Mouse (Mus musculus): ENCODE results near the gene Ttc21b. TPM values are rescaled to one million over a fixed set of nuclear protein-coding genes. Genes with fewer than 3 reads are reported as not detected.

Gene Ttc21b
- polyA plus RNA-seq, 1 experiment from 2014 or later: 3.6 TPM

GRCm38 (mm10) chr2:66144770-66145169 lies 111.6 kb downstream of the Ttc21b start:
- no peaks in the 10 kb centered on the region for H3K27me3 ChIP-seq (ENCODE audit: control insufficient read depth, insufficient read depth, low read length)
- ATAC-seq (ENCODE audit: low FRiP score, low TSS enrichment): peak; percentile 83
- H3K27ac ChIP-seq (replicated peaks): no peak overlapping the region
- H3K4me1 ChIP-seq (replicated peaks; ENCODE audit: control insufficient read depth, insufficient read depth): no peaks in the 10 kb centered on the region
- no peaks in the 10 kb centered on the region for H3K36me3 ChIP-seq (ENCODE audit: control insufficient read depth, insufficient read depth, low read length)
- TF ChIP-seq EP300 (optimal IDR thresholded peaks at IDR 0.05) (no peak), CTCF (IDR thresholded peaks at IDR 0.05; ENCODE audit: low read depth) (no peak)
- DNase-seq (ENCODE audit: low spot score): peak; percentile 16
- H3K9me3 ChIP-seq (ENCODE audit: control insufficient read depth, low read length): no peaks in the 10 kb centered on the region
- H3K4me2 ChIP-seq (replicated peaks; ENCODE audit: low read depth): no peak overlapping the region
- H3K9ac ChIP-seq (ENCODE audit: low read length): no peak overlapping the region
- H3K4me3 ChIP-seq (ENCODE audit: low read depth, low read length): no peak overlapping the region
- 6% methylated on average over 5 of the region's 5 CpGs for WGBS

- no peak overlapping the region for H3K4me2 ChIP-seq (replicated peaks; ENCODE audit: low read depth)
- H3K27ac ChIP-seq (replicated peaks): no peak overlapping the region
- H3K27me3 ChIP-seq (ENCODE audit: control insufficient read depth, insufficient read depth, low read length): no peaks in the 10 kb centered on the region
- TF ChIP-seq EP300 (optimal IDR thresholded peaks at IDR 0.05): no peak
- TF ChIP-seq CTCF (IDR thresholded peaks at IDR 0.05; ENCODE audit: low read depth): no peak
- H3K9ac ChIP-seq (ENCODE audit: low read length): no peak overlapping the region
- ATAC-seq (ENCODE audit: low FRiP score, low TSS enrichment): no peak
- H3K4me1 ChIP-seq (replicated peaks; ENCODE audit: control insufficient read depth, insufficient read depth): no peaks in the 10 kb centered on the region
- no peaks in the 10 kb centered on the region for H3K36me3 ChIP-seq (ENCODE audit: control insufficient read depth, insufficient read depth, low read length)
- H3K9me3 ChIP-seq (ENCODE audit: control insufficient read depth, low read length): no peaks in the 10 kb centered on the region
- 92% methylated on average over 4 of the region's 4 CpGs for WGBS
- no peak for DNase-seq (ENCODE audit: low spot score)
- H3K4me3 ChIP-seq (ENCODE audit: low read depth, low read length): no peak overlapping the region
Measured at GRCm38 (mm10) chr2:66143284-66143683, 113.1 kb downstream of the Ttc21b start.

- no peaks in the 10 kb centered on the region for H3K4me1 ChIP-seq (replicated peaks; ENCODE audit: control insufficient read depth, insufficient read depth)
- TF ChIP-seq EP300 (optimal IDR thresholded peaks at IDR 0.05) (no peak), CTCF (IDR thresholded peaks at IDR 0.05; ENCODE audit: low read depth) (no peak)
- no peak for ATAC-seq (ENCODE audit: low FRiP score, low TSS enrichment)
- no peak overlapping the region for H3K4me2 ChIP-seq (replicated peaks; ENCODE audit: low read depth)
- no peak for DNase-seq (ENCODE audit: low spot score)
- H3K27me3 ChIP-seq (ENCODE audit: control insufficient read depth, insufficient read depth, low read length): no peaks in the 10 kb centered on the region
- no peak overlapping the region for H3K9ac ChIP-seq (ENCODE audit: low read length)
- 72% methylated on average over 2 of the region's 2 CpGs for WGBS
- H3K4me3 ChIP-seq (ENCODE audit: low read depth, low read length): no peak overlapping the region
- no peak overlapping the region for H3K27ac ChIP-seq (replicated peaks)
- no peaks in the 10 kb centered on the region for H3K36me3 ChIP-seq (ENCODE audit: control insufficient read depth, insufficient read depth, low read length)
- H3K9me3 ChIP-seq (ENCODE audit: control insufficient read depth, low read length): no peaks in the 10 kb centered on the region
Measured at GRCm38 (mm10) chr2:66142711-66143110, 113.7 kb downstream of the Ttc21b start.

- 94% methylated on average over 2 of the region's 2 CpGs for WGBS
- Histone ChIP-seq H3K9ac (ENCODE audit: low read length) (no peak overlapping the region), H3K27ac (replicated peaks) (no peak overlapping the region), H3K9me3 (ENCODE audit: control insufficient read depth, low read length) (no peaks in the 10 kb centered on the region), H3K4me1 (replicated peaks; ENCODE audit: control insufficient read depth, insufficient read depth) (no peaks in the 10 kb centered on the region), H3K27me3 (ENCODE audit: control insufficient read depth, insufficient read depth, low read length) (no peaks in the 10 kb centered on the region), H3K4me2 (replicated peaks; ENCODE audit: low read depth) (no peak overlapping the region), H3K4me3 (ENCODE audit: low read depth, low read length) (no peak overlapping the region), H3K36me3 (ENCODE audit: control insufficient read depth, insufficient read depth, low read length) (no peaks in the 10 kb centered on the region)
- no peak for TF ChIP-seq CTCF (IDR thresholded peaks at IDR 0.05; ENCODE audit: low read depth)
- DNase-seq (ENCODE audit: low spot score) (no peak), ATAC-seq (ENCODE audit: low FRiP score, low TSS enrichment) (no peak)
Measured at GRCm38 (mm10) chr2:66142268-66142667, 114.1 kb downstream of the Ttc21b start.

- Histone ChIP-seq H3K4me1 (replicated peaks; ENCODE audit: control insufficient read depth, insufficient read depth) (no peaks in the 10 kb centered on the region), H3K9ac (ENCODE audit: low read length) (no peak overlapping the region), H3K27me3 (ENCODE audit: control insufficient read depth, insufficient read depth, low read length) (no peaks in the 10 kb centered on the region), H3K27ac (replicated peaks) (no peak overlapping the region), H3K9me3 (ENCODE audit: control insufficient read depth, low read length) (no peaks in the 10 kb centered on the region), H3K36me3 (ENCODE audit: control insufficient read depth, insufficient read depth, low read length) (no peaks in the 10 kb centered on the region), H3K4me3 (ENCODE audit: low read depth, low read length) (no peak overlapping the region), H3K4me2 (replicated peaks; ENCODE audit: low read depth) (no peak overlapping the region)
- DNase-seq (ENCODE audit: low spot score) (no peak), ATAC-seq (ENCODE audit: low FRiP score, low TSS enrichment) (no peak)
- 62% methylated on average over 4 of the region's 4 CpGs for WGBS
- TF ChIP-seq CTCF (IDR thresholded peaks at IDR 0.05; ENCODE audit: low read depth) (no peak), EP300 (optimal IDR thresholded peaks at IDR 0.05) (no peak)
Measured at GRCm38 (mm10) chr2:66140246-66140645, 116.2 kb downstream of the Ttc21b start.

Other genes with a start within 250 kb of the Ttc21b start
- 11.3 and 12.4 TPM in 2 replicates for gene Galnt3, start 131.6 kb downstream of the Ttc21b start, polyA plus RNA-seq (2015; fragmentation: Nextera tagmentation; extraction: Ambion mirVana)
- gene Scn1a, start 184.2 kb upstream of the Ttc21b start, polyA plus RNA-seq (2015; fragmentation: Nextera tagmentation; extraction: Ambion mirVana): 0.07 TPM in 2 replicates